Mouse (Mus musculus) right cerebral cortex, adult 2 months (tissue): Measurements from ENCODE around the gene Olfr140.

ENCODE experiments used
- DNase-seq, 2 experiments: peaks; one replicate each; pipeline ENCODE4 v3.0.0; 2021 to 2022; ENCODE audit warnings: low spot score in 2 of 2

The Olfr140 gene

GRCm38 (mm10) chr2:90063494-90063893 lies at the start of gene Olfr140:
TSS of gene Olfr140 (minus strand) at chr2:90063594.
- DNase-seq = no peak

GRCm38 (mm10) chr2:90070065-90070464 lies 6.7 kb upstream of the Olfr140 start:
- no peak for DNase-seq

DNA sequence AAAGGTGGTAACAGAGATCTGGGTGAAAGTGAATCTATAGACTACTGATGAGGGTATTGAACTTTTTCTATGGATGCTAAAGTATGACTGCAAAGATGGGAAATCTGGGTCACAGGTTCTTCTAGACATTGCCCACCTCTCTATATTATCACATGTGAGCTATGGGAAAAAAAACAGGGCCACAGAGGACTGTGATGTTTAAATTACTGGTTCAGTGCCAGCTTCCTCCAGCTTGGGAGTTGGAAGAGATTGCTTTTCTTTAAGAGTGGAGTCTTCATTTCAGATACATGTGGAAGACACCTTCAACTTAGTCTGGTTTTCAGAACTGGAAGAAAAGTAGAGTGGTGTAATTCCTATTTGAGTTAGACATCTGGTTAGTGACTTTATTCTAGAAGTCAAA lies 28.4 kb downstream of the Olfr140 start, which contains the start of gene Olfr1265:
Gene Olfr1265 (plus strand): TSS at position 301 of the 400 bp plus-strand sequence.
- DNase-seq = no peak

DNA sequence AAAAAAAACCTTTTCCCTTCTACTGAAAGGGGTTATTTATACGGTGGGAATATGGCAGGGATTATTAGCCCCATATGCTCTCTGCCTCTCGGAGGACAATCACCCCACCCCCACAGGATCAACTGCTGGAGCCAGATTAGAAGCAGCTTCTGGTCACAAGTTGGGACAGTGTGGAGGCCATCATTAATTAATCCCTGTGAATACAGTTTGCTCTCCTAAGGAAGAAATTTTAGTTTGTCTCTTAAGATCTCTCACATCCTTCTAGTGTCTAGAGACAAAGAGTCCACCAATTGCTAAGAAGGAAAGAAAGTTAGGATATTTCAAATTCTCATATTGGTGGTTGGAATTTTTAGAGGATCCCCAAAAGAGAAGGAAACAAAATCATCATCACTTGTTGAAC lies 37.9 kb downstream of the Olfr140 start, which contains the start of gene Olfr1264:
Gene Olfr1264 (minus strand): TSS at position 101 of the 400 bp plus-strand sequence.
- DNase-seq = no peak

GRCm38 (mm10) chr2:90011831-90012230 lies 51.6 kb downstream of the Olfr140 start, which contains the start of gene Olfr1263:
TSS of gene Olfr1263 (plus strand) at chr2:90012131.
- no peak for DNase-seq

GRCm38 (mm10) chr2:89999845-90000244 lies 63.5 kb downstream of the Olfr140 start, which contains the start of gene Olfr1262:
TSS of gene Olfr1262 (plus strand) at chr2:90000145.
- no peak for DNase-seq
